Mouse (Mus musculus): ENCODE results near the gene Gm4491. TPM values are rescaled to one million over a fixed set of nuclear protein-coding genes. Genes with fewer than 3 reads are reported as not detected.
"Not testable (repeated sequence)": the region's sequence is repeated elsewhere in the genome, so short reads cannot be mapped to it uniquely, and the experiment has no call there.

Gene Gm4491
- polyA plus RNA-seq, 1 experiment from 2014 or later, result not detected

GRCm38 (mm10) chr14:57075537-57075936 lies 40.1 kb downstream of the Gm4491 start:
- Histone ChIP-seq H3K9me3 (no peaks in the 10 kb centered on the region), H3K9ac (no peak overlapping the region), H3K4me3 (no peak overlapping the region), H3K27ac (no peak overlapping the region), H3K4me2 (replicated peaks) (no peak overlapping the region), H3K36me3 (no peaks in the 10 kb centered on the region), H3K4me1 (no peaks in the 10 kb centered on the region), H3K27me3 (replicated peaks) (no peaks in the 10 kb centered on the region)
- 85% methylated on average over 6 of the region's 6 CpGs for WGBS
- ATAC-seq (ENCODE audit: low FRiP score, low read depth), result no peak

GRCm38 (mm10) chr14:57069906-57070305 lies 45.8 kb downstream of the Gm4491 start:
- not testable (repeated sequence) for H3K4me2 ChIP-seq (replicated peaks); H3K27me3 ChIP-seq (replicated peaks); H3K9ac ChIP-seq; H3K36me3 ChIP-seq; H3K9me3 ChIP-seq; ATAC-seq (ENCODE audit: low FRiP score, low read depth); H3K27ac ChIP-seq; H3K4me3 ChIP-seq; H3K4me1 ChIP-seq
- WGBS, result 0% methylated on average over 2 of the region's 2 CpGs

GRCm38 (mm10) chr14:57066053-57066452 lies 49.6 kb downstream of the Gm4491 start:
- no peaks in the 10 kb centered on the region for H3K9me3 ChIP-seq
- H3K27me3 ChIP-seq (replicated peaks), result no peaks in the 10 kb centered on the region
- no peak overlapping the region for H3K9ac ChIP-seq
- H3K4me2 ChIP-seq (replicated peaks), result no peak overlapping the region
- no peaks in the 10 kb centered on the region for H3K36me3 ChIP-seq
- no peak for ATAC-seq (ENCODE audit: low FRiP score, low read depth)
- no peak overlapping the region for H3K27ac ChIP-seq
- no peak overlapping the region for H3K4me3 ChIP-seq
- no peaks in the 10 kb centered on the region for H3K4me1 ChIP-seq

Other genes starting within 250 kb of the Gm4491 start
- gene Zmym2, start 229.2 kb downstream of the Gm4491 start, polyA plus RNA-seq (2016; fragmentation: Nextera tagmentation; extraction: Ambion mirVana), result 75.4 and 79.8 TPM in 2 replicates
- 1.4 TPM in 2 replicates for gene Gja3, start 57.8 kb downstream of the Gm4491 start, polyA plus RNA-seq (2016; fragmentation: Nextera tagmentation; extraction: Ambion mirVana)
- 25.3 and 29.6 TPM in 2 replicates for gene Gjb2, start 11.2 kb downstream of the Gm4491 start, polyA plus RNA-seq (2016; fragmentation: Nextera tagmentation; extraction: Ambion mirVana)
- 9.5 and 10.5 TPM in 2 replicates for gene Gjb6, start 17.7 kb upstream of the Gm4491 start, polyA plus RNA-seq (2016; fragmentation: Nextera tagmentation; extraction: Ambion mirVana)

Measured in neural tube, embryonic 12.5 days (tissue).